Mouse (Mus musculus): ENCODE results near the gene Exog. TPM values are rescaled to one million over a fixed set of nuclear protein-coding genes. Genes with fewer than 3 reads are reported as not detected.

The Exog gene
- polyA plus RNA-seq (2015; fragmentation: Nextera tagmentation; extraction: Ambion mirVana), result 19.6 and 19.9 TPM in 2 replicates

- ATAC-seq, result peak; percentile 94
- Histone ChIP-seq H3K9ac (peak within 1 kb of the TSS; percentile 90), H3K9me3 (no peaks in the 10 kb centered on the region), H3K27me3 (replicated peaks) (no peaks in the 10 kb centered on the region), H3K4me3 (replicated peaks) (peak within 1 kb of the TSS; percentile 93), H3K27ac (peak within 1 kb of the TSS; percentile 91), H3K36me3 (peaks cover 13% of the 10 kb centered on the region), H3K4me2 (replicated peaks) (peak within 1 kb of the TSS; percentile 83), H3K4me1 (replicated peaks) (peaks cover 10% of the 10 kb centered on the region)
- under 1% methylated on average over 52 of the region's 52 CpGs for WGBS
These were observed at the start of gene Exog for GRCm38 (mm10) chr9:119444738-119445429. Gene Exog, plus strand, starts transcription at chr9:119444943.

GRCm38 (mm10) chr9:119401351-119401750, 43.4 kb upstream of the Exog start:
- Histone ChIP-seq H3K27me3 (replicated peaks) (no peaks in the 10 kb centered on the region), H3K9ac (peak overlapping the region; percentile 5; the same call in 1 of the 2 replicates), H3K27ac (0 out of 2 replicates have a peak overlapping the region, but pooled peaks have one; percentile 10), H3K4me2 (replicated peaks) (peak overlapping the region; percentile 98), H3K9me3 (no peaks in the 10 kb centered on the region), H3K4me1 (replicated peaks) (peaks cover 23% of the 10 kb centered on the region), H3K36me3 (no peaks in the 10 kb centered on the region), H3K4me3 (replicated peaks) (peak overlapping the region; percentile 89)
- peak; percentile 18 for ATAC-seq
- WGBS, result 4% methylated on average over 7 of the region's 7 CpGs

DNA sequence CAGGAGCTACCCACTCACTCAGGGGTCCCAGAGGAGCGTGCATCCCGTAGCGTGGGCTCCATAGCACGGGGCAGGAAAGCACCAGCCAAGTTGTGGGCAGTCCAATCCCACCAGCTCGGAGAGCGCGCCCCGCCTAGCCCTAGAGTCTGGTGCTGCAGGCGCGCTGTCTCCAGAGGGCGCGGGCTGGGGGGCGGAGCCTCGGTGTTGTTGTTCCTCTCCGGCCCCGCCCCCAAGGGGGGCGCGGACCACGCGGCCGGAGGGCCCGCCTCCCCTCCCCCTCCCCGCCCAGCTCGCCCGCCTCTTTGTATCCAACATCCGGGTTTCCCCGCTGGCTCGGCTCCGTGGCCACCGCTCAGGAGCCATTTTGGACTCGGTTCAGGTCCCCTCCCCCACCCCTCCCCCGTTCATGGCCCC, 42.9 kb upstream of the Exog start, which contains the start of gene Acvr2b:
TSS of gene Acvr2b (plus strand) at position 318 of the 414 bp plus-strand sequence.
- H3K9me3 ChIP-seq, result no peaks in the 10 kb centered on the region
- peak within 1 kb of the TSS; percentile 98 for H3K4me2 ChIP-seq (replicated peaks)
- WGBS, result 0% methylated on average over 23 of the region's 32 CpGs
- H3K27ac ChIP-seq, result peak within 1 kb of the TSS; percentile 98
- no peaks in the 10 kb centered on the region for H3K36me3 ChIP-seq
- peak within 1 kb of the TSS; percentile 97 for H3K9ac ChIP-seq
- ATAC-seq, result peak; percentile 96
- H3K27me3 ChIP-seq (replicated peaks), result no peaks in the 10 kb centered on the region
- H3K4me3 ChIP-seq (replicated peaks), result peak within 1 kb of the TSS; percentile 89
- peaks cover 23% of the 10 kb centered on the region for H3K4me1 ChIP-seq (replicated peaks)

- WGBS, result under 1% methylated on average over 125 of the region's 127 CpGs
- peak; percentile 60 for ATAC-seq
- H3K36me3 ChIP-seq, result no peaks in the 10 kb centered on the region
- no peaks in the 10 kb centered on the region for H3K9me3 ChIP-seq
- H3K4me2 ChIP-seq (replicated peaks), result peak overlapping the region; percentile 98
- H3K27ac ChIP-seq, result peak overlapping the region; percentile 98
- peaks cover 23% of the 10 kb centered on the region for H3K4me1 ChIP-seq (replicated peaks)
- peak overlapping the region; percentile 97 for H3K9ac ChIP-seq
- no peaks in the 10 kb centered on the region for H3K27me3 ChIP-seq (replicated peaks)
- H3K4me3 ChIP-seq (replicated peaks), result peak overlapping the region; percentile 89
These were observed 42.2 kb upstream of the Exog start for GRCm38 (mm10) chr9:119402253-119403235.

DNA sequence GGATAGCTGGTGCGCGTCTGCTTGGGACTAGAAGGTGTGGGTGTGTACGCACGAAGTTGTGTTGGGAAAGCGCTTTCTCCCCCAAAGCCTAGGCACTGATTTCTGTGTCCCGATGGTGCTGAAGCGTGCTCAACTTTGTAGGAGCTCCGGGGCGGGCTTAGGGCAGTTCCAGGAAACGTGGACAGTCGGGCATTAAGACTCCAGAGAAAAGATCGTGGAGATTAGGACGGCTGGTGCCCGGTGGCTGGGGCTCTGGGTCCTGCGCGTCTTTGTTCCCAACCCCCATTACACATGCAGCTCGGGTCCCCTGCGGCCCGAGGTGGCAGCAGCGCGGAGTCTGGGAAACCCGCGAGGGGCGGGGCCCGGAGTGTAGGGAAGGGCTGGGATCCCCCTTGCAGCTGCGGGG, 41.5 kb upstream of the Exog start:
- no peaks in the 10 kb centered on the region for H3K9me3 ChIP-seq
- H3K4me1 ChIP-seq (replicated peaks), result peaks cover 29% of the 10 kb centered on the region
- WGBS, result 0% methylated on average over 26 of the region's 26 CpGs
- H3K4me2 ChIP-seq (replicated peaks), result peak overlapping the region; percentile 98
- H3K36me3 ChIP-seq, result no peaks in the 10 kb centered on the region
- no peaks in the 10 kb centered on the region for H3K27me3 ChIP-seq (replicated peaks)
- H3K27ac ChIP-seq, result peak overlapping the region; percentile 98
- peak; percentile 26 for ATAC-seq
- H3K4me3 ChIP-seq (replicated peaks), result peak overlapping the region; percentile 89
- peak overlapping the region; percentile 97 for H3K9ac ChIP-seq

DNA sequence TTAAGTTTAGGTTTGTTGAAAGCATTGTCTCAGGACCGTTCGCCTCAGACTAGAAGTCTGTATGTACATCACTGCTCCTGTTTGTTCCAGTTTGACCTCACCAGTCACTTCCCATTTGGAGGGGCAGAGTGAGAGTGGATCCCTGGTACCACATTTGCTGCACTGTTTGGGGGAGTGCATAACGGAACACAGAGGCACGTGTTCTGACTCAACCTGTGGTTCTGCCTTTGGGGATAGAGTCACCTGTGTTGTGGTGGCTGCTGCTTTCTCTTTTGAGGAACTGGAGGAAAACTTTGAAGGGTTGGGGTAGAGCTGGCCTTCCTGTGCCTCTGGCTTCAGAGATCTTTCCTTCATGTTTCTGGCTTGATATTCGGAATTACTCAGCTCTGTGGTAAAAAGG, 40.7 kb upstream of the Exog start:
- Histone ChIP-seq H3K27me3 (replicated peaks) (no peaks in the 10 kb centered on the region), H3K27ac (no peak overlapping the region), H3K9ac (no peak overlapping the region), H3K4me1 (replicated peaks) (peaks cover 32% of the 10 kb centered on the region), H3K9me3 (no peaks in the 10 kb centered on the region), H3K4me2 (replicated peaks) (peak overlapping the region; percentile 98), H3K36me3 (no peaks in the 10 kb centered on the region), H3K4me3 (replicated peaks) (peak overlapping the region; percentile 89)
- 75% methylated on average over 5 of the region's 5 CpGs for WGBS
- ATAC-seq, result no peak

GRCm38 (mm10) chr9:119407884-119408283, 36.9 kb upstream of the Exog start:
- no peak for ATAC-seq
- H3K4me3 ChIP-seq (replicated peaks), result no peak overlapping the region
- H3K27me3 ChIP-seq (replicated peaks), result no peaks in the 10 kb centered on the region
- no peaks in the 10 kb centered on the region for H3K36me3 ChIP-seq
- WGBS, result 71% methylated on average over 15 of the region's 15 CpGs
- peaks cover 28% of the 10 kb centered on the region for H3K4me1 ChIP-seq (replicated peaks)
- H3K9ac ChIP-seq, result no peak overlapping the region
- no peak overlapping the region for H3K27ac ChIP-seq
- H3K9me3 ChIP-seq, result 0 out of 2 replicates have a peak, but pooled peaks cover 3% of the 10 kb centered on the region
- H3K4me2 ChIP-seq (replicated peaks), result no peak overlapping the region

DNA sequence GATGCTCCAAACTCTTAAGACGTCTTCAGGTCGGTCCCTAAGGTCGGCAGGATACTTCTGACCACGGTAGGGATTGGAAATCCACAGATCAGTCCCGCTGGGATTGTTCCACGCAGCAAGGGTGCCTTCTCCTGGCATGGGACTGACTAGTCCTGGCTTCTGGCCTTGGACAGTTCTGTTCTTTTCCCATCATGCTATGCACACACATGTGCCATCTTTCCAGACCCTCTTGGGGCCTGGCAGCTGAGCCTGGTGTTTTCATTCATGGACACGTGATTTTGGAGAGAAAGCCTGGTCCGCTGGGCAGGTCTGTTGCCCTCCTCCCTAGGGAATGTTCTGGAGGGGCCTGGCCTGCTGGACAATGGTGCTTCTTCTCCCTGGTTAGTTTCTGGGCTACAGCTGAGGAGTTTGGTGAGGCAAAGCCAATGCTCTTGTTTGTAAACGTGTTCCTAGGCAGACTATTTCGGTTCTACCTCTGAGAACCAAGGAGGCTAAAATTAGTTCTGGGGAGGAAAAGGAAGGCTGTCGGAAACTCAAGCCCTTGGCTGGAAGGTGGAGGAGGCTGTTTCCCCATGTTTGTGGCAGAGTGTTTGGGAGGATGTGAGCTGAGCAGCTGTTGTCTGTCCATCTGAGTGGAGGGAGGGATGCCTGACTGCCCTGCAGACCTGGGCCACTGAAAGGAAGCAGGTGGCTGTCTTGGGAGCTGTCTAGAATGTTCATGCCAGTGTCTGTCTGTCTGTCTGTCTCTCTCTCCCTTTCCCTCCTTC, 35.7 kb upstream of the Exog start:
- Histone ChIP-seq H3K27me3 (replicated peaks) (no peaks in the 10 kb centered on the region), H3K36me3 (0 out of 2 replicates have a peak, but pooled peaks cover 3% of the 10 kb centered on the region), H3K27ac (no peak overlapping the region), H3K9me3 (peaks cover 6% of the 10 kb centered on the region; the same call in 1 of the 2 replicates), H3K4me2 (replicated peaks) (no peak overlapping the region), H3K9ac (no peak overlapping the region), H3K4me3 (replicated peaks) (no peak overlapping the region), H3K4me1 (replicated peaks) (peaks cover 17% of the 10 kb centered on the region)
- WGBS, result 78% methylated on average over 11 of the region's 11 CpGs
- ATAC-seq, result no peak

- Histone ChIP-seq H3K9ac (no peak overlapping the region), H3K4me2 (replicated peaks) (no peak overlapping the region), H3K9me3 (peaks cover 6% of the 10 kb centered on the region; the same call in 1 of the 2 replicates), H3K27me3 (replicated peaks) (no peaks in the 10 kb centered on the region), H3K4me1 (replicated peaks) (peaks cover 17% of the 10 kb centered on the region), H3K27ac (no peak overlapping the region), H3K4me3 (replicated peaks) (no peak overlapping the region), H3K36me3 (0 out of 2 replicates have a peak, but pooled peaks cover 3% of the 10 kb centered on the region)
- ATAC-seq, result no peak
- 80% methylated on average over 5 of the region's 5 CpGs for WGBS
These were observed 34.9 kb upstream of the Exog start for GRCm38 (mm10) chr9:119409864-119410263.

DNA sequence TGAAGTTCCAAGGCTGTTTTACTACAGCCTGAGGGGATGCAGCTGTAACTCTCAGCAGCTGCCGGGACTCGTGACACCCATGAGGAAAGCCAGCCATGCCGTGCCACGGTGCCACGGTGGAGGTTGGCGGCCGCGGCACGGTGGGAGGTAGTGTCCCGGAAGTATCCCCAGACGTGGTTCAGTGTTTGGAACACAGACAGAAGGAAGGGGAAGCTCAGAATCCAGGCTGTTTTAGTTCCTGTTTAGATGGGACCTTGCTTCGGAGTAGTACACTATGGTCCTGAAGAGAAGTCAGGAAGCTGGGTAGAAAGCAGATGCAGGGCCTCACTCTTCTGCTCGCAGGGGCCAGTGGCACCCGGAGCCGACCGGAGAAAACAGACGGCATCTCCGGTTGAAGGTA, 26.7 kb upstream of the Exog start:
- Histone ChIP-seq H3K36me3 (0 out of 2 replicates have a peak, but pooled peaks cover 1% of the 10 kb centered on the region), H3K9me3 (peaks cover 2% of the 10 kb centered on the region; the same call in 1 of the 2 replicates), H3K27ac (0 out of 2 replicates have a peak overlapping the region, but pooled peaks have one; percentile 13), H3K27me3 (replicated peaks) (no peaks in the 10 kb centered on the region), H3K9ac (no peak overlapping the region), H3K4me2 (replicated peaks) (peak overlapping the region; percentile 41), H3K4me1 (replicated peaks) (0 out of 2 replicates have a peak, but pooled peaks cover 9% of the 10 kb centered on the region), H3K4me3 (replicated peaks) (no peak overlapping the region)
- ATAC-seq, result no peak
- WGBS, result 52% methylated on average over 18 of the region's 18 CpGs

DNA sequence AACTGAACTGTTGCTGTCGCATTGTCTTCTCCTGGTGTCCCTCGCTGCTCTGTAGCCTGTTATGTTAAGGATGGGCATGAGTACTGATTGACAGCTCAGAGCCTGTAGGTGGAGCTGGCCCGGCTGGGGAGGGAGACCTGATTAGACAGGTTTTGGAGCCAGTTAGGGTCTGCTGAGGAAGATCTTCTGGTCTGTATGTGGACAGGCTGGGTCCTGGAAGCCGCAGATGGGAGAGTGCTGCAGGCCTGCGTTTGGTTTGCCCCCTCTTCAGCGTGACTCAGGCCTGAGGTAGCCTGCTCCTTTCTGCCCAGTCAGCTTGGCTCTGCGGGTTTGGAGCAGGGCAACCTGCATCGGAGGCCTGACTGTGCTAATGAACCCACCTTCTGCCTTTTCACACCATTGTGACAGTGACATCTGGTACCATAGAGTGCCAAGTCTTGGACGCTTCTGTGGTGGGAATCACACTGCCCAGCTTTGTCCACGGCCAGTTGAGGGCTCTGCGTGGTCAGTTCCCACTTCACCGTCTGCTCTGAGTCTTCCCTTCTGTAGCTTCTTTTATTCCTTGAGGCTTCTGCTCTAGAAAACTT, 24.8 kb upstream of the Exog start:
- H3K27ac ChIP-seq, result no peak overlapping the region
- no peaks in the 10 kb centered on the region for H3K36me3 ChIP-seq
- no peak overlapping the region for H3K4me2 ChIP-seq (replicated peaks)
- H3K4me1 ChIP-seq (replicated peaks), result peaks cover 17% of the 10 kb centered on the region
- no peak overlapping the region for H3K9ac ChIP-seq
- ATAC-seq, result no peak
- H3K4me3 ChIP-seq (replicated peaks), result no peak overlapping the region
- H3K9me3 ChIP-seq, result no peaks in the 10 kb centered on the region
- no peaks in the 10 kb centered on the region for H3K27me3 ChIP-seq (replicated peaks)
- WGBS, result 78% methylated on average over 12 of the region's 12 CpGs
